Mouse (Mus musculus) kidney, adult 2 months (tissue): ENCODE data around the gene Pth1r.

ENCODE experiments used
- CTCF ChIP-seq: fragments of 200-500 bp; conservative IDR thresholded peaks from 2 replicates; pipeline ENCODE4 v1.5.1; 2011; ENCODE audit warnings: low read depth, mild to moderate bottlenecking, control low read depth, low read length, moderate library complexity, mixed read lengths; ENCODE audit not compliant: insufficient read depth, insufficient read length
- POLR2A ChIP-seq: fragments of 200-500 bp; IDR thresholded peaks from one replicate; pipeline ENCODE4 v1.6.1; 2011; ENCODE audit warnings: low read depth, low read length, control low read depth

- TF ChIP-seq POLR2A (no peak), CTCF (no peak)
Measured at GRCm38 (mm10) chr9:110681817-110682216, 65.1 kb downstream of the Pth1r start.
